Mouse (Mus musculus) heart, embryonic 13.5 days (tissue): ENCODE data around the gene AA986860. TPM values are rescaled to one million over a fixed set of nuclear protein-coding genes. Genes with fewer than 3 reads are reported as not detected.

Experiments used
- ATAC-seq: fragments of 200-750 bp; cut with Nextera tagmentation; 2 replicates; pipeline ENCODE4 v1.8.0; 2017; ENCODE audit warnings: moderate TSS enrichment; ENCODE audit not compliant: insufficient number of reproducible peaks, low FRiP score, low TSS enrichment; ENCODE audit errors: extremely low read depth
- H3K27ac ChIP-seq: fragments of 300-500 bp; sonication (generic); replicated peaks from 2 replicates; pipeline ENCODE4 v1.5.1; 2015; ENCODE audit warnings: moderate library complexity, mild to moderate bottlenecking, inconsistent platforms
- H3K27me3 ChIP-seq: fragments of 300-500 bp; sonication (generic); replicated peaks from 2 replicates; pipeline ENCODE4 v1.6.1; 2015; ENCODE audit warnings: mild to moderate bottlenecking, inconsistent platforms
- H3K36me3 ChIP-seq: fragments of 300-500 bp; sonication (generic); 2 replicates; pipeline ENCODE4 v1.6.1; 2015; ENCODE audit warnings: mild to moderate bottlenecking, inconsistent platforms
- H3K4me1 ChIP-seq: fragments of 300-500 bp; sonication (generic); 2 replicates; pipeline ENCODE4 v1.6.1; 2015; ENCODE audit warnings: inconsistent platforms
- H3K4me2 ChIP-seq: fragments of 300-500 bp; sonication (generic); 2 replicates; pipeline ENCODE4 v1.6.1; 2015; ENCODE audit warnings: inconsistent platforms, mild to moderate bottlenecking, moderate library complexity
- H3K4me3 ChIP-seq: fragments of 300-500 bp; sonication (generic); 2 replicates; pipeline ENCODE4 v1.5.1; 2015; ENCODE audit warnings: moderate library complexity, mild to moderate bottlenecking, inconsistent platforms
- H3K9ac ChIP-seq: fragments of 300-500 bp; sonication (generic); 2 replicates; pipeline ENCODE4 v1.6.1; 2015; ENCODE audit warnings: inconsistent platforms, mild to moderate bottlenecking, moderate library complexity
- H3K9me3 ChIP-seq: fragments of 300-500 bp; sonication (generic); 2 replicates; pipeline ENCODE4 v1.6.1; 2016; ENCODE audit warnings: inconsistent platforms
- WGBS: fragments of 180-500 bp; shearing (Covaris S2); methylation state at CpG from one replicate; pipeline ENCODE4 v1.1.7; 2015; ENCODE audit warnings: mixed read lengths; 5-methylcytosine and 5-hydroxymethylcytosine counted together
- polyA plus RNA-seq: library from polyadenylated mRNA; unstranded; fragments of >200 nt; fragmentation: Nextera tagmentation; extraction: Ambion mirVana; gene quantifications from 2 replicates; pipeline ENCODE4 v1.2.1, GENCODE M21; 2015

AA986860 gene
- polyA plus RNA-seq, 1 experiment from 2014 or later: 1.0 TPM

GRCm38 (mm10) chr1:130745591-130745990, 13.8 kb downstream of the AA986860 start:
- no peak overlapping the region for H3K4me2 ChIP-seq
- ATAC-seq: no peak
- no peak overlapping the region for H3K4me3 ChIP-seq
- peaks cover 31% of the 10 kb centered on the region for H3K4me1 ChIP-seq
- peaks cover 8% of the 10 kb centered on the region; the same call in 1 of the 2 replicates for H3K27me3 ChIP-seq
- no peak overlapping the region for H3K9ac ChIP-seq
- no peaks in the 10 kb centered on the region for H3K36me3 ChIP-seq
- no peaks in the 10 kb centered on the region for H3K9me3 ChIP-seq
- WGBS: 89% methylated on average over 3 of the region's 3 CpGs
- H3K27ac ChIP-seq: no peak overlapping the region

DNA sequence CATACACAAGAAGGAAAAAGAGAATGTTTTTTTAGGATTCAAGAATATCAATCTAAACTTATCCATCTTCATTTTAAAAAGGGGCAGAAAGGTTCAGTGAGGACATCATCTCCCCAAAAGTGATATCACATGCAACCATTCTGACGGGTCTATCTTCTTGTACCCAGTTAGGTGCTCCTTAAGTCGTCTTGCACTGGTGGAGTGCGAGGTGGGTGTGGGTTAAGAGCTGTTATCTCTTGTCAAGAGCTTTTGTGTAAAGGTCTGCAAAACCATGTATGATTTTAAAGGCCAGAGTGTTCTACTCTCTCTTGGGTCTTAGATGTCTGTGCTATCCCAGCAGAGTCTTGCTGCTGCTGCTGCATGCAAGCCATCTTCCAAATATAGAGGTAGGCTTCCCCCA, 15.0 kb downstream of the AA986860 start:
- Histone ChIP-seq H3K36me3 (no peaks in the 10 kb centered on the region), H3K9ac (no peak overlapping the region), H3K27ac (no peak overlapping the region), H3K4me1 (peaks cover 19% of the 10 kb centered on the region), H3K4me2 (no peak overlapping the region), H3K27me3 (peaks cover 8% of the 10 kb centered on the region; the same call in 1 of the 2 replicates), H3K9me3 (no peaks in the 10 kb centered on the region), H3K4me3 (no peak overlapping the region)
- no peak for ATAC-seq
- WGBS: 54% methylated on average over 3 of the region's 3 CpGs

DNA sequence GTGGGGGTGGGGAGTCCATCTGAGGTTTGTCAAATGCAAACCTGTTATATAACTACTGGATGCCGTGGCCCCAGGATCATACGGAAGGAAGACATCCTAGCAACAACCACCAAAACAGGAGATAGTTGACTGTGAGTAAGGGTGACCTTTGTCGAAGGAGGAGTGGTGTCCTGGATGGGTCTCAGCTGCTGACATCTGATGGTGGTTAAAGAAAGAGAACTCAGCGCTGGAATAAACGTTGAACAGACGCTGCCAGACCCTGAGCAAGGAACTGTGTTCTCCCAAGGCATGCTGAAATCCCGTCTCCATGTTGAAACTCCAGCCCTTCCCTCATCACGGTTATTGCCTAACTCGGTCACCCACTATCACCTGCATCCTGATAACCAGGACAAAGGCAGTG, 27.9 kb downstream of the AA986860 start:
- no peaks in the 10 kb centered on the region; the same call in 1 of the 2 replicates for H3K27me3 ChIP-seq
- 29% methylated on average over 9 of the region's 9 CpGs for WGBS

GRCm38 (mm10) chr1:130761597-130761996, 29.8 kb downstream of the AA986860 start:
- Histone ChIP-seq H3K9ac (no peak overlapping the region), H3K4me1 (peaks cover 6% of the 10 kb centered on the region; the same call in 1 of the 2 replicates), H3K36me3 (no peaks in the 10 kb centered on the region), H3K27me3 (no peaks in the 10 kb centered on the region; the same call in 1 of the 2 replicates), H3K4me2 (no peak overlapping the region), H3K9me3 (no peaks in the 10 kb centered on the region), H3K4me3 (no peak overlapping the region), H3K27ac (no peak overlapping the region)
- 67% methylated on average over 1 of the region's 1 CpGs for WGBS
- ATAC-seq: no peak

More for the DNA sequence above, 27.9 kb downstream of the AA986860 start:
- H3K36me3 ChIP-seq: no peaks in the 10 kb centered on the region
- H3K9me3 ChIP-seq: no peaks in the 10 kb centered on the region
- H3K27ac ChIP-seq: no peak overlapping the region
- H3K4me2 ChIP-seq: no peak overlapping the region
- no peak overlapping the region for H3K4me3 ChIP-seq
- no peak overlapping the region for H3K9ac ChIP-seq
- H3K4me1 ChIP-seq: peaks cover 6% of the 10 kb centered on the region; the same call in 1 of the 2 replicates
- ATAC-seq: no peak

DNA sequence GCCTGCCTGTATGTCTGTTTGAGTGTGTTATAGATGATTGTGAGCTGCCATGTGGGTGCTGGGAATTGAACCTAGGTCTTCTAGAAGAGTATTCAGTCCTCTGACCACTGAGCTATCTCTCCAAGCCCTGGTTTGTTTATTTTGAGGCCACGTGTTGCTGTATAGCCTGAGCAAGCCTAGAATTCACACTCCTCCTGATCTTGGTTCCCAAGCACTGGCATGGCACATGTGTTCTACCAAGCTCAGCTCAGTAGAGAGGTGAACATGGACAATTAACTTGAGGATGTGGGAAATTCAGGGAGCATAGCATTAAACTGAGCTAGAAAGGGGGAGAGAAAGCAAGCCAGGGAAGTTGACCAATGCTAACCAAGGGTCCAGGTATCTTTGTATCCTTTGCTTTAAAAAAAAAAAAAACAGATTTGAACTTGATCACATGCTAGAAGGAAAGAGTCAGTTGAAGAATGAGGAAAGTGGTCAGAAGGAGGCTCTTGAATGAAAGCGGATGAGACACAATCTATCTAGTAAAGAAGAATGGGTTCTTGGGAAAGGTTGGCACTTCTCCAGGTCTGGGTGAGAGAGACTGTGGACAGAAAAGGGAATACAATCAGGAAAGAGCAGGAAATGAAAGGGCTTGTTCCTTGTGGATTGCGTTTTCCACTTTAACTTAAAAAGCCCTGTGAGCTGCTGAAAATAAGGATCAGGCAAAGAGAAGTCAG, 30.4 kb downstream of the AA986860 start:
- Histone ChIP-seq H3K27ac (no peak overlapping the region), H3K4me1 (peaks cover 6% of the 10 kb centered on the region; the same call in 1 of the 2 replicates), H3K4me2 (no peak overlapping the region), H3K4me3 (no peak overlapping the region), H3K36me3 (no peaks in the 10 kb centered on the region), H3K9ac (no peak overlapping the region), H3K9me3 (no peaks in the 10 kb centered on the region), H3K27me3 (no peaks in the 10 kb centered on the region; the same call in 1 of the 2 replicates)
- ATAC-seq: no peak
- WGBS: 66% methylated on average over 3 of the region's 3 CpGs

- no peak for ATAC-seq
- peaks cover 3% of the 10 kb centered on the region; the same call in 1 of the 2 replicates for H3K27me3 ChIP-seq
- H3K9ac ChIP-seq: no peak overlapping the region
- 79% methylated on average over 12 of the region's 12 CpGs for WGBS
- H3K4me2 ChIP-seq: no peak overlapping the region
- H3K4me3 ChIP-seq: no peak overlapping the region
- H3K27ac ChIP-seq: no peak overlapping the region
- H3K9me3 ChIP-seq: no peaks in the 10 kb centered on the region
- H3K36me3 ChIP-seq: no peaks in the 10 kb centered on the region
- peaks cover 6% of the 10 kb centered on the region; the same call in 1 of the 2 replicates for H3K4me1 ChIP-seq
These were observed 32.3 kb downstream of the AA986860 start for GRCm38 (mm10) chr1:130764027-130764461.

- no peaks in the 10 kb centered on the region for H3K4me1 ChIP-seq
- H3K27ac ChIP-seq: no peak overlapping the region
- ATAC-seq: no peak
- H3K9ac ChIP-seq: no peak overlapping the region
- WGBS: 75% methylated on average over 5 of the region's 5 CpGs
- H3K27me3 ChIP-seq: peaks cover 3% of the 10 kb centered on the region; the same call in 1 of the 2 replicates
- no peak overlapping the region for H3K4me3 ChIP-seq
- H3K4me2 ChIP-seq: no peak overlapping the region
- no peaks in the 10 kb centered on the region for H3K9me3 ChIP-seq
- no peaks in the 10 kb centered on the region for H3K36me3 ChIP-seq
These were observed 35.3 kb downstream of the AA986860 start for GRCm38 (mm10) chr1:130767066-130767465.

DNA sequence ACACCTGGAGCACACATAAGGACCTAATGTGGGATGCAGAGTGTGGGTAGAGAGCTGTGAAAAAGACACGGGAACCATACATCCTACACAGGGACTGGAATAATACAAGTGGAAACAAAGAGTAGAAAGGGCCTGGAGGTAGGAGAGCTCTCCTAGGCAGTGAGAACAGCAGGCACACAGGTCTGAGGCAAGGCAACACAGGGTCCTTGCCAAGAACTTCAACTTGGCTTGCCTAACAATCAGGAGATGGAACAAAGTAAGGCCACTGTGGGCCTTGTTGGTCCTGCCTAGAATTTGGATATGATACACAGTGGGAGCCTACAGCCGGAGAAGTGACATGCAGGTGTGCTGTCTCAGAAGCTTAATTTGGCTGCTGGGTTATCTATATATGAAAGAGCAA, 38.1 kb downstream of the AA986860 start:
- no peak overlapping the region for H3K4me3 ChIP-seq
- H3K27ac ChIP-seq: no peak overlapping the region
- H3K4me2 ChIP-seq: no peak overlapping the region
- H3K9ac ChIP-seq: no peak overlapping the region
- H3K36me3 ChIP-seq: no peaks in the 10 kb centered on the region
- 68% methylated on average over 2 of the region's 2 CpGs for WGBS
- ATAC-seq: no peak
- no peaks in the 10 kb centered on the region for H3K4me1 ChIP-seq
- peaks cover 3% of the 10 kb centered on the region; the same call in 1 of the 2 replicates for H3K27me3 ChIP-seq
- H3K9me3 ChIP-seq: no peaks in the 10 kb centered on the region

DNA sequence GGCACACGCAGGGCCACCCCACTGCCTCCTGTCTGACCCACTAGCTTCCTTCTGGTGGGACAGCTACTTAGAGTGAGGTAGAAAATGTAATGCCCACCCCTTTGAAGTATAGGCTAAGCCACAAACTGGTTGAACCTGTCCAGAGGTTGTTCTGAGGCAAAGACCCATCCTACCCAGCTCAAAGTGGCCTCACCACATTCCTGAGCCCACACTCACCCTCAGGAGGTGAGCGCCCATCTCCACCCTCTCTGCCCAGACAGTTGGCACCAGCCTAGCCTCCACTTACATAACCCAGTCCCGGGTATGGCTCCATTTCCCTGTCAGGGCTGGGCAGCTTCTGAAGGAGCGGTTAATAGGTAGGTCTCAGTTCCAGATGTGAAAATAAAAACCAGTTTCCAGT, 38.7 kb downstream of the AA986860 start:
- Histone ChIP-seq H3K4me1 (no peaks in the 10 kb centered on the region), H3K9me3 (no peaks in the 10 kb centered on the region), H3K4me2 (no peak overlapping the region), H3K27me3 (peaks cover 3% of the 10 kb centered on the region; the same call in 1 of the 2 replicates), H3K9ac (no peak overlapping the region), H3K4me3 (no peak overlapping the region), H3K36me3 (no peaks in the 10 kb centered on the region), H3K27ac (no peak overlapping the region)
- WGBS: 76% methylated on average over 4 of the region's 4 CpGs
- ATAC-seq: no peak

- Histone ChIP-seq H3K4me2 (no peak overlapping the region), H3K9me3 (no peaks in the 10 kb centered on the region), H3K4me3 (no peak overlapping the region), H3K4me1 (no peaks in the 10 kb centered on the region), H3K27ac (no peak overlapping the region), H3K36me3 (no peaks in the 10 kb centered on the region), H3K9ac (no peak overlapping the region), H3K27me3 (peaks cover 3% of the 10 kb centered on the region; the same call in 1 of the 2 replicates)
- 72% methylated on average over 3 of the region's 3 CpGs for WGBS
- no peak for ATAC-seq
These were observed 39.3 kb downstream of the AA986860 start for GRCm38 (mm10) chr1:130770981-130771494.

DNA sequence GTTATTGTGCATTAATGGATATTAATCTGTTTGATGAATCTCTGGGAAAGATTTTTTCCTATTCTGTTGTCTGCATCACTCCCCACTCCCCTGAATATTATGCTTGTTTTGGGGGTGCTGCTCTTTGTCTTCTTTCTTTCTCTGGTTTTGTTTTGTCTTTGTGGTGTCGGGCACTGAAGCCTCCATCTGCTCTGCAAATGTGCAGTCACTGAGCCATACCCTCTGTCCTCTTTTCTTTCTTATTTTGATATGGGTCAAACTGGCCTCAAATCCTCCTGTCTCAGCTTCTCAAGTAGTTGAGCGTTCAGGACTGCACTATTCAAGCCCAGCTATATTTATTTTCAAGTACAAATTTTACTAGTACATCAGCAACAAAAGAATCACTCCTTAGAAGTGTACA, 43.5 kb downstream of the AA986860 start:
- no peak overlapping the region for H3K9ac ChIP-seq
- no peaks in the 10 kb centered on the region for H3K36me3 ChIP-seq
- H3K4me3 ChIP-seq: no peak overlapping the region
- H3K4me2 ChIP-seq: no peak overlapping the region
- no peak for ATAC-seq
- no peaks in the 10 kb centered on the region for H3K4me1 ChIP-seq
- no peak overlapping the region for H3K27ac ChIP-seq
- WGBS: 75% methylated on average over 2 of the region's 2 CpGs
- H3K9me3 ChIP-seq: no peaks in the 10 kb centered on the region
- H3K27me3 ChIP-seq: peaks cover 13% of the 10 kb centered on the region
